Mouse (Mus musculus): ENCODE results near the gene Nup210l.
"Not testable (repeated sequence)": the region's sequence is repeated elsewhere in the genome, so short reads cannot be mapped to it uniquely, and the experiment has no call there.

Nup210l gene

DNA sequence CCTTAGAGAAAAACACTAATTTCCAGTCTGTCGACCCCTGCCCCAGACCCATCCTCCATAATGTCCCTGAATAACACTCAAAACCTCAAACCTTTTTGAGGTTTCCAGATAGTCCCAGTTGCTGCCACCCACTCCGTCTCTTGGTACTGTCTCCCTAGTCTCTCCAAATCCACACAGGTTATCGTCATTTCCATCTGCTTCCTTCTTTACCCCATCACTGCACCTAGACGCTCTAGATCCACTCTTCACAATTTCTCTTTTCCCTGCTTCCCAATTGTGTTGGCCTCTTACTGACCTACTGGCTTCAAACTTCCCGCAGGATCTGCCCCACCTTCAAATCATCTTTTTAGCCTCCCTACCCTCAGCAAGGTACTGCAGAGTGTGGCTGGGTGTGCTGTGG is 117.2 kb downstream of the Nup210l start:
- DNase-seq (ENCODE audit: low read depth, low spot score) = no peak

DNA sequence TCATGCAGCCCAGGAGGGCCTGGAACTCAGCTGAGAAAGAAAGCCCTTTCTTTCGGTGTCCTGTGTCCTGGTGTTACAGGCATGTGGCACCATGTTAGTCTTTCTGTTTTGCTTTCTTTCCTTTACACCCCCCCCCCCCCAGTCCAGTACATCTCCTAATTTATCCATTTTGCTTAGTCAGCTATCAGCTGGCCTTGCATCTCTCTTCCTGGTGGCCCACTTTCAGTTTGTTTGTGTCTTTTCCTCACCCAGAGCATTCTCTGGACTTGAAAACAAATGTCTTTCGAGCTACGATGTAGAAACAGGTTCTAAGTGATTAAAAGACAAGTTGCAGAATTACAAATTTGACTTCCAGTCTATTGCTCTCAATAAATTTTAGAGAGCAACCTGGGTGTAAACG is 118.5 kb downstream of the Nup210l start:
- no peak for DNase-seq (ENCODE audit: low read depth, low spot score)

DNA sequence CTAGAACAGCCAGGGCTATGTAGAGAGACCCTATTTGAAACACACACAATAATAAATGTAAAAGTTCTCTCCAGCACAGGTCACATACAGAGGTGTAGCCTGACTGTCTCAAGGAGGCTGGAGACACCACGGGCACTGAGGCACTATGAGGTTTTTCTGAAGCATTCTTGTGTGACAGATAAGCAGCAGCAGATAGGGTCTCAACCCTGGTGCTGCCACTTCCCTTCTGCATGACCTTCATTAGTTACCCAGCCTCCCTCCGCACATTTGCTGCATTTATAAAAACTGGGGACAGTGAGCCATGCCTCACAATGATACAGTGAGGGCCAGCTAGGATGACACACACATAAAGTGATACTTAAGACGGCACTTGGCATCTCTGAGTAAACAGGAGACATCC is 119.0 kb downstream of the Nup210l start:
- no peak for DNase-seq (ENCODE audit: low read depth, low spot score)

DNA sequence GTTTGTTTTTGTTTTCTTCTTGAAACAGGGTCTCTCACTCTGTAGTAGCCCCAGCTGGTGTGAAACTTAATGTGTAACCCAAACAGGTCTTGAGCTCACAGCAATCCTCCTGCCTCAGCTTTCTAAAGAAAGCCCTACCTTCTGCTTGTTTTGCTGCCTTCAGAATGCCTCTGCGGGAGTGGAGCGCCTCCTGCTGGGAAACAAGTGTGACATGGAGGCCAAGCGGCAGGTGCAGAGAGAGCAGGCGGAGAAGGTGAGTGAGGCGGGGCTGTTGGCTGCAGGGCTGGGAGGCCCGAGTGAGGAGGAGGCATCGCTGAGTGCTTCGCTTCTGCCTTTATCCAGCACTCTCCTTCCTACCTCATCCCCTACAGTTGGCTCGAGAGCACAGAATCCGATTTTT is 120.4 kb downstream of the Nup210l start:
- DNase-seq (ENCODE audit: low read depth, low spot score) = no peak

DNA sequence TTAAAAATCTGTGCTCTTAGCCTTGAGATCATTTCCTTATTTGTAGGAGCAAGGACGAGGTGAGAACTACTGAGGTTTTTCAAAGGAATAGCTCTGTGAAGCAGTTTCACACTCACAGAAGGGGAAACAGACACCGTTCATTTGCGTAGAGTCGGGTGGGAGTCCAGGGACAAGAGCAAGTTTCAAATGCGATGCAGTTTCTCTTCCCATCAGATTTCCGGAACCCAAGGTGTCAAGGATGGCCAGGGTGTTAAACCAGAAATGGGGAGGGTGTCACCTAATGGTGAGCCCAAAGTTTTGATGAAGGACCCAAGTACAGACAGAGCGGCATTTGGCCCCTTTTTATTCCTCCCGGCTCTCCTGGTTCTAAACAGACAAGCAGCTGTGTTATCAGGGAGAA is 127.1 kb downstream of the Nup210l start:
- no peak for DNase-seq (ENCODE audit: low read depth, low spot score)

DNA sequence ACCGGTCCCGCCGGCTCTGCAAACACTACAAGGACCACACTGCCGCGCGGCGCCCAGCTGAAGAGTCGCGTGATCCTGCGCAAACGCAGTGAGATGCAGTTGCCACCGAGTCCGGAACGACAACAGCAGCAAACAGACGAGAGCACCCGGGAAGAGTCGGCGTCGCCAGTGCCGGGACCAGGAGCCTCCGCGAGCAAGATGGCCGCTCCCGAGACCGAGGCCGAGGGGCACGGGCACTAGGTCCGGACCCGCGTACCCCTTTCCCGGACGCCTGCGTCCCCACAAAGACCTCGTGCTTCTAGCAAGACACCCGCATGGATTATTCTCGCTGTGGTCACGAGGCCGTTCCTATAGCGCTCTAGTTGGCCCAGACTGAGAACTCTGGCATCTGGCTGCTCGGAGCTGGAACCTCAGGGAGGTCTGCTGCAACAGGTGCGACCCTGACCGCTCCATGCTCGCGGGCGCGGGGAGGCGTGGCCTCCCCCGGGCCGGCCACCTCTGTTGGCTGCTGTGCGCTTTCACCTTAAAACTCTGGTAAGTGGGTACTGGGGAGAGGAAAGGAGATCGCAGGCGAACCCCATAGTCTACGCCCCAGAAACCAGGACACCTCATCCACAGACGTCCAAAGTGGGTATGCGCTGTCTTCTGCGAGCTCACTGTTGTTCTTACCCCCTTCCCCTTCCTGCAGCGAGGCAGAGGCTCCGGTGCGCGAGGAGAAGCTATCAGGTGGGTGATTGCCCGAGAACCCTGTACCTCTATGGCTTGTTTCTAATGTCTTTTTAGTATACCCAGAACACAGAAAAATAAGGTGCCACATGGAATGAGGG is 127.8 kb downstream of the Nup210l start, which contains the start of gene Jtb:
Gene Jtb (plus strand): TSS at position 91 of the 827 bp plus-strand sequence.
- peak; percentile 87 for DNase-seq (ENCODE audit: low read depth, low spot score)

DNA sequence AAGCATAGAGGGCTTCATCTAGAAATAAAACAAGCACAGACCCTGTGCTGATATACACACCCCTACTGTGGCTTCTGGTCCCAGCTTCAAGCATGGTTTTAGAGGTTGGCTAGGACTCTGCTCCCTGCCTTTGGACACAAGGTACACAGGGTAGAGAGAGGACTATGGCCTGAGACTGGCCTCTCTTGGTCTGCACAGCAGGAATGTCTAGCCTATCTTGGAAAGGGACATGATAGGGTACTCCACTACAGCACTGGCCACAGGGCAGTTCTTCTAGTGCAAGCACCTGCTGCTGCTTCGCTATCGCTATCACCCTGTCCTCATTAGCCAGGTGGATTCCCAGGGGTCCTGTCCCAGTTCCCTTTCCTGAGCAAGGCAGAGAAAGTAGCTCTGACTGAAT is 137.3 kb downstream of the Nup210l start:
- no peak for DNase-seq (ENCODE audit: low read depth, low spot score)

DNA sequence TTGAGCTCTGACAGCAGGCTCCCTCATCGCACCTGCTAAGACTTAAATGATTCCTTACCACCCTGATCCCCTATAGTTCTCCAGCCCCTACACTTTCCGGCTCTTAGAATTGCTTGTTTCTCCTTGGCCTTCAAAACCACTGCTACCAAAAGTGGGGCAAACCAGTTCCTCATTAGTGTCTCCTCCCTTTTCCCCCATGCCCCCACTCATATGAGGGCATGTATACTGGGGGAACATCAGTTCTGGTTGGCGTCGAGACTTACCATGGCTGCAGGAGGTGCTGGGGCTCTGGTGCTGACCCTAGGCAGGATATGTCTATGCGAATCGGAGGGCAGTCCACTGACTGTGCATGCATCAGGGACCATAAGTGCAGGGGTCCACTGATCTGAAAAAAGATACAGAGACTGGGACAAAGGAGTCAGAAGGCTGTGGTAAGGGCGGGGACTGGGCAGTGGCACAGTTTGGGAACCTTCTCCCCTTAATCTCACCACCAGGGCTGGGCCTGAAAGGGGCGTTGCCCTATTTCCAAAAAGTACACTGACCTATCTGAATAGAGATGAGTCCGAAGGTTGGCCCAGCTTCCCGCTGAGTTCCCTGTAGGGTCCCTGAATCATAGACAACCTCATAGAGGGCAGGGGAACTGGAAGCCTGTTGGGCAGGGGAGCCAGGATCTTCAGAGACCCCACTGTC is 137.9 kb downstream of the Nup210l start:
- DNase-seq (ENCODE audit: low read depth, low spot score) = no peak

DNA sequence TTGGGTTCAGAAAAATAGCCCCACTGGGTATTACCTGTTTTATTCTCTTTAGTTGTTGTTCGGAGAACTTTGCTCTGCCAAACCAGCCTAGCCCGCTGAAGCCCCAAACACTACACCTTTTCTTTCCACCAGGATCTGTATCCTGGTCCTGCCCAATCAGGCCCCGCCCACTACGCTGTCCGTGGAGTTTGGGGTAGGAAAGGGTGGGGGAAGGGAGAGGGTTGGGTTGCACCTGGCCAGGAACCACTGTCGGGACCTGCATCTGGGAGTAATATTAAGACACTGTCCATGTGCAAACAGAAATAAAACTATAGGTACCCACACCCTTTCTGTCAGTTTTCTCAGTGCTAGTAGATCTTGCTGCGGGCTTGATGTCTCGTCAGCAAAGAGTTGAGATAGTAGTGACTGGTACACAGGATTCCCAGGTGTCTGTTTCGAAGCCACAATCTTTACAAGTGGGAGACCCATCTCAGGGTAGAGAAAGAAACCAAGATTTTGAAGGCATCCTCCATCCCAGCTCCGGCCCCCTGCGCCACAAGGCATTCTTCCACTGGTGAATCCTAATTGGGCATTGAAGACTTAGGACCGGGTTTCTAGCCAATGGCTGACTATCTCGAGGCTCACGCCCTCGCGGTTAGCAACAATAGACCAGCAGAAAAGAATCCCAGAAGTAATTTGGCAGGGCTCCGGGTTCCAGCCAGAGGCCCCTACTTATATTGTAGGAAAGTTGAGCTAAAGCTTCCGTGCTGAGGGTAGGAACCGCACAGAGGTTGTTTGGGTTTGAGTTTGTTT is 139.2 kb downstream of the Nup210l start, which contains the start of gene Creb3l4:
Gene Creb3l4 (minus strand): TSS at position 529 of the 792 bp plus-strand sequence.
- no peak for DNase-seq (ENCODE audit: low read depth, low spot score)

DNA sequence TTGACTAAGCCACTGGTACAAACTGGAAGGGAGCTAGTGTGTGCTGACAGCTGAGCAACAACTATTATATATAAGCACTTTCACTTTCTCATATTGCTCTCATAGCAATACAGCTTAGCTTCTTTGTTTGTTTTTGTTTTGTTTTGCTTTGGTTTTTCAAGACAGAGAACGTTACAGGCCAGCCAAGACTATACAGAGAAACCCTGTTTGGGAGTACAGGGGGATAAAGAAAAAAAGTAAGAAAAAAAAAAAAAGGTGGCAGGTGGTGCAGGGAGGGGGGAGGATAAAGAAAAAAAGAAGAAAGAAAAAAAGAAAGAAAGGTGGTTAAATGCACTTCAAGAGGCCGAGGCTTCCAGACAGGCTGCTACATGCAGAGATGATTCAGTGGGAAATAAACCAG is 141.5 kb downstream of the Nup210l start:
- no peak for DNase-seq (ENCODE audit: low read depth, low spot score)

DNA sequence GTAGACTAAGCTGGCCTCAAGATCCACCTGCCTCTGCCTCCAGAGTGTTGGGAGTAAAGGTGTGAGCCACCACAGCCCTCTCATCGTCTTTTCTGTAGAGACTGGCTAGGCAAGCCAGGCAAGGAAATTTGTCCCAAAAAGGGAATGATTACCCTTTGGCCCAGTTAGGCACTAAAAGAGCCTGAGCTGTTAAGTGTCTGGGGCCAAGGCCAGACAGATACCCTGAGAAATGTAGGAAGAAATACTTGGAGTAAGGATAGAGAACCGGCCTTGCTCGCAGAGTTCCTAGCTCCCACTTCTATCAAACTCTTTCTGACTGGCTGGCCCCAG is 143.7 kb downstream of the Nup210l start:
- no peak for DNase-seq (ENCODE audit: low read depth, low spot score)

DNA sequence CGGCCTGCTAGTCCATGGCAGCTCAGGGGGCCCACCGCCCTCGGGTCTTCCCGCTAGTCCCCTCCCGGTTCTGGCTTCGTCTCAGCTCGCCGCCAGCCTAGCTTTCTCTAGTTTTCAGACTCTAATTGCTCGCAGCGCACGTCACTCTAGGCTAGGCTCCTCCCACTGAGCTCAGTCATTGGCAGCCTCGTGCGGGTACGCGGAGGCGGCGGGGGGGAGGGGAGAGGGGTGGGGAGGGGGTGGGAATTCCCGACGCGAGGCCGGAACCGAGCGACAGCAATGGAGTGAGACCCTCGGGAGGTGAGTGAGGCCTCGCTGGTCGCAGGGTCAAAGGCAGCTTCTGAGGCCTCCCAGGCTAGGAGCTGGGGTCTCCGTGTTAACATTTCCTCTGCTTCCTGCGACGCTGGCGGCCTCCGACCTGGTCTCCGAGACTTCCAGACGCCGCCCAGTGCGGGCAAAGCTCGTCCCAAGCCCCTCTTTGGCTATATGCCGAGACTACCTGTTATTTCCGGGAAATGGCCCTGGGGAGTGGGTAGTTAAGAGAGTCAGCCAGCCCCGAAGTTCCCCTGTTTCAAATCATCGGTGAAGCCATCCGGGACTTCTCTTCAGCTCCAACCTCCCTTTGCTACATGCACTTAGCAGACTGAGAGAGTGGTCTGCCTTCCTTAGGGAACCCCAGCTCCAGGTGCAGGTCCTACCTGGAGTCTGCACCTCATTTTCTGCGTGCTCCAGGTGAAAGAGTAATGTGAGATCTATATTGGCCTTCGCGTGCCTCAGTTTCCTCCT is 144.2 kb downstream of the Nup210l start, which contains the start of gene Slc39a1:
Gene Slc39a1 (plus strand): TSS at position 213 of the 786 bp plus-strand sequence.
- DNase-seq (ENCODE audit: low read depth, low spot score) = peak; percentile 78

DNA sequence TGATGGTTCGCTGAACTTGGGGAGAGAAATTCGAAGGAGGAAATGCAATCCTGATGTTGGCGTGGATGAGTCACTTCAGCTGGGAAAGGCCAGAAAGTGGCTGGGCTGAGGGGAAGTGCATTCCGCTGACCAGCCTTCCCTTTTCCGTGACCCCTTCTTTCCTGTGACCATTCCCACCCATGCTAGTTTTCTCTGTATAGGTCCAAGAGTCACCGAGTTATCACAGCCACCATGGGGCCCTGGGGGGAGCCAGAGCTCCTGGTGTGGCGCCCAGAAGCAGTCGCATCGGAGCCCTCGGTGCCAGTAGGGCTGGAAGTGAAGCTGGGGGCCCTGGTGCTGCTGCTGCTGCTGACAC is 144.8 kb downstream of the Nup210l start:
- no peak for DNase-seq (ENCODE audit: low read depth, low spot score)

DNA sequence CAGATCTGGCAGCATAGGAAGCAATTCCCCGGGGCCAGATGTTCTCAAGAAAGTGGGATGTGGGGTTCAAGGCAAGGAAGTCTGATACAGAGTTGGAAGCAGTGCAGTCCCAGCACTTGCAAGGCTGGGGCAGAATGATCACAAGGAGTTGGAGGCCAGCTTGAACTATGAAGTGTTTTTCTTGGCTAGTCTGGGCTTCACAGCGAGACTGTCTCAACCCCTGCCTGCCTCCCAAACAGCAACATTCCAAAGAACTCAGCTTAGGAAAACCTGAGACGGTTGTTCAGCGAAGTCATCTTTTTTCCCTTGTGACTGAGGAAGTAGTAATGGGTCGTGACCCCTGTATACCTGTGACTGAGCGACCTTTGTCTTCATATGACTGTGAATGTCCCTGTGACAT is 146.9 kb downstream of the Nup210l start:
- DNase-seq (ENCODE audit: low read depth, low spot score) = no peak

DNA sequence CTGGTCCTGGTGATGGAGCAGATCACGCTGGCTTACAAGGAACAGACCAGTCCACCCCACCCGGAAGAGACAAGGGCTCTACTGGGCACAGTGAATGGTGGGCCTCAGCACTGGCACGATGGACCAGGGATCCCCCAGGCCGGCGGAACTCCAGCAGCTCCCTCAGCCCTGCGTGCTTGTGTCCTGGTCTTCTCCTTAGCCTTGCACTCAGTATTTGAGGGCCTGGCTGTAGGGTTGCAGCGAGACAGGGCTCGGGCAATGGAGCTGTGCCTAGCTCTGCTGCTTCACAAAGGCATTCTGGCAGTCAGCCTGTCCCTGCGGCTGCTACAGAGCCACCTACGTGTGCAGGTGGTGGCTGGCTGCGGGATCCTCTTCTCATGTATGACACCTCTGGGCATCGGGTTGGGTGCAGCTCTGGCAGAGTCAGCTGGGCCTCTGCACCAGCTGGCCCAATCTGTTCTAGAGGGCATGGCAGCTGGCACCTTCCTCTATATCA is 147.8 kb downstream of the Nup210l start:
- not testable (repeated sequence) for DNase-seq (ENCODE audit: low read depth, low spot score)

DNA sequence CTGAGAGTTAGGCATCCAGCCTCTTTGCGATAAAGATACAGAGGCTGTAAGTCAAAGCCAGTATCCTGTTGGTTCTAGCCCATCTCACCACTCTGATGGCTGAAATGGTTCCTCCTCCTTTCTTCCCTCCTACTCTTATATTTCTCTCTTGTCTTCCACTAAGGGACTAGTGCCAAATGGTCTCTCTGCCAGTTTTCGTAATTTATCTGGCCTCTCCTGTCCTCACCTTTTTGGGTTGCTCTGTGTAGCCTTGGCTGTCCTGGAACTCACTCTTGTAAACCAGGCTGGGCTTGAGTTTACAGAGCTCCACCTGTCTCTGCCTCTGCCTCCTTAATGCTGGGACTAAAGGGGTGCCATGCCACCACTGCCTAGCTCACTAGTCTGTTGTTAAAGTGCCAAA is 148.7 kb downstream of the Nup210l start:
- not testable (repeated sequence) for DNase-seq (ENCODE audit: low read depth, low spot score)

DNA sequence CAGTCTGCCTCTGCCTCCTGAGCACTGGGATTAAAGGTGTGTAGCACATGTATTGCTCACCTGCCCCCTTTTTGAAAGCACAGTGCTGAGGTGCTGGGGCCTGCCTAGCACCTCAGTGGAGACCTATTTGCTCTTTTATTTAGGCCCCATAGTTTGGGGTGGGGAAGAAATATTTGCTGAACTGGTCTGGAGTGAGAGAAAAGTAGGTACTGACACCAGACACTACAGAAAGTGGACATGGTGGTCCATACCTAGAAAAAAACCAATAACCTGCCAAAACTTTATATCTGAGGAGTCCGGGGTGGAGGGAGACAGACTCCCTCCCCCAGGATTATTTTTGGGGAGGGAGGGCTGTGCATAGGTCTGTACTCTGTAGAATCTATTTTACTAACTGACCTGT is 149.2 kb downstream of the Nup210l start:
- DNase-seq (ENCODE audit: low read depth, low spot score) = not testable (repeated sequence)

DNA sequence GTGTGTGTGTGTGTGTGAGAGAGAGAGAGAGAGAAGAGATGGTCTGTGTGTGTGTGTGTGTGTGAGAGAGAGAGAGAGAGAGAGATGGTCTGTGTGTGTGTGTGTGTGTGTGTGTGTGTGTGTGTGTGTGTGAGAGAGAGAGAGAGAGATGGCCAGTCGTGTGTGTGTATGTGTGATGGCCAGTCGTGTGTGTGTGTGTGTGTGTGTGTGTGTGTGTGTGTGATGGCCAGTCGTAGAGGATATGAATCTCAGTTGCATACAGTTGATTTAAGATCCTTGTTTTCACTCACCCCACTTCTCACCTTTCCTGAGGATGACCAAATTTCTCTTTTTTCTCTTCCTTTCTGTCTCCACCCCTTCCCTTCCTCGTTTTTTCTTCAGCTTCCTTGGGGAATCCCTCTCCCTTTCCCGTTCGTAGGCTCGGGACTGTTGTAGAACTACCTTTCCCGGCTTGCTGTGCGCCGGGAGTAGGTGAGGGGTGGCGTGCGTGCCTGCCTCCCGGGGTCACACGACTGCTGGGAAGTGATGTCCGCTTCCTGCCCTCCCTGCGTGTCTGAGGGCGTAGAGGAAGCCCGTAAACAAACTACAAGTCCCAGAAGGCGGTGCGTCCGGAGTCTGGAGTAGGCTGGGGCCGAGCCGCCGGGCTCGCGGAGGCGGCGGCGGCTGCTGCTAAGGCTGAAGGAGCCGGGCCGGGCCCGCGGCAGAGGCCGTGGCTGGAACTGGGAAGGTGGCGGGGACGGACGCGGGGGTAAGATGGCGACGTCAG is 149.9 kb downstream of the Nup210l start, which contains the start of gene Crtc2:
Gene Crtc2 (plus strand): TSS at position 511 of the 766 bp plus-strand sequence.
- DNase-seq (ENCODE audit: low read depth, low spot score) = peak; percentile 93

DNA sequence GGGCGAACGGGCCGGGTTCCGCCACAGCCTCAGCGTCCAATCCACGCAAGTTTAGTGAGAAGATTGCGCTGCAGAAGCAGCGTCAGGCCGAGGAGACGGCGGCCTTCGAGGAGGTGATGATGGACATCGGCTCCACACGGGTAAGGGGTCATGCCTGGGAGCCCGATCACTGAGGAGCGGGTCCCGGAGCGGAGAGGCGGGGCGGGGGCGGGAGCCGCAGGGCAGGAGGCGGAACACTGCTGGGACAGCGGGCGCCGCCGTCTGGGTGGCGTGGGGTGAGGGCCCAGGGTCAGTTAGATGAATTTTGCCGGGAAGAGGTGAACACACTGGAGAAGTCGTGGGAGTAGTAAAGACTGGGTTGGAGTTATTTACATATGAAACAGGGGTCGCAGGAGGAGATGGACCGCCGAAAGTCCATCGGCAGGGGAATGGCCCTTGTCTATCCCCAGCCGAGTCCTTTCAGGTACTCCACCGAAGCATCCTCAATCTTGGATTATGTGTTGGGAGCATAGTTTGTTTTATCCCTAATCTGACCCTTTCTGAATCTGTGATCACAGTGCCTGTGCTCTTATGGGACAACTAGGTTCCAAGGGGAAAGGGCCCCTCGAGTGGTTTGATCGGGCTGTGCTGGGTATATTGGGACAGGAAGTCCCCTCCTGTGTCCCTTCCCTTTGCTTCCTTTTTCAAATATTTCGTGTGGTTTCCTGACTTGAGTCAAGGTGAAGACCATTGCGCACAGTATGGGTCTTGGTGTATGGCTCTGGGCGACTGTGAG is 150.7 kb downstream of the Nup210l start:
- no peak for DNase-seq (ENCODE audit: low read depth, low spot score)

DNA sequence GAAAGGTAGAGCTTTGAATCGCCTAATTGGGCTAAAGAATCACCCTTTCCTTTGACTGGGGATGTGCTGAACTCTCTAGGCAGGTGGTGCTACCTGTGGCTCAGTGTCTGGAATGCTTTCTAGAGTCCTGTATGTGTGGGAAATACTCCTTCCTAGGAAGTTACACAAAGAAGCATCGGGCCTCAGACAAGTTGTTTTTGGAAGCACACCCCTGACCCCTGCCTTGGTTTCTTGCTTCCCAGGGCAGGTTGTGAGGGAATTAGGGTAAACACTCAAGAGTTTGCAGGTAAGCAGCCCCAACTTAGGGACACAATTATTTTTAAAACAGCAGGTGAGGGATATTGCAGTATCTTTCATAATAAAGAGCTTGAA is 151.2 kb downstream of the Nup210l start:
- DNase-seq (ENCODE audit: low read depth, low spot score) = no peak

All from WW6 (cell line).